Mouse (Mus musculus) left cerebral cortex, adult 6 months (tissue): ENCODE measurements around the gene Fmo2. TPM values are rescaled to one million over a fixed set of nuclear protein-coding genes. Genes with fewer than 3 reads are reported as not detected.

ENCODE experiments used
- long read RNA-seq, 2 experiments: library from polyadenylated mRNA; unstranded; transcript quantifications; one replicate each; pipeline ENCODE4 v2.0.0; 2019 to 2020
- polyA plus RNA-seq: library from polyadenylated mRNA; unstranded; fragments of <200 nt; fragmentation: Nextera tagmentation; gene quantifications from 2 replicates; pipeline ENCODE4 v1.2.3, GENCODE M21; 2021

Gene Fmo2
- polyA plus RNA-seq: 0.88 and 2.0 TPM in 2 replicates
- long read RNA-seq, experiment 1, partial matches to known transcripts: 0 of 2 reads
- long read RNA-seq, experiment 1, other reads (novel, unspliced or antisense): 1 of 2 reads
- long read RNA-seq, experiment 2: 0 reads

GRCm38 (mm10) chr1:162897838-162898811 is at the start of gene Fmo2:
TSS of gene Fmo2 (minus strand) at chr1:162898726.

DNA sequence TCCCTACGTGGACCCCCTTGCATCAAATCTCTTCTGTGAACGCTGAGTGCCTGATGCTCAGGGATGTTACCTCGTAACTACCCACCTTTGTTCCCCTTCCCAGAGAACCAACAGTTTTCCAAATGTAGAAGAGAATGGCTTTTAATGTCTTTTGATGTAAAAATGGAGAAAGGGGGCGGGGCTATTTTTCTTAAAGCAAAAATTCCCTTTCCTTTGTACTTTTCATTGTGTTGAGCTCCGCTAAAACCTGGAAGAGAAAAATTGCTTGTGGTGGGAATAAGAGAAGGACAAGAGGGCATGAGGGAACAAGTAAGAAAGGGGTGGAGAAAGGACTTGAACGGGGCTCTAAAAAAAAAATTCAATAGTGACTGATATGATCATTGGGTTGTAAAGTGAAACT is 38.9 kb upstream of the Fmo2 start, which contains the start of gene Fmo6:
Gene Fmo6 (minus strand): TSS at position 101 of the 400 bp plus-strand sequence.

DNA sequence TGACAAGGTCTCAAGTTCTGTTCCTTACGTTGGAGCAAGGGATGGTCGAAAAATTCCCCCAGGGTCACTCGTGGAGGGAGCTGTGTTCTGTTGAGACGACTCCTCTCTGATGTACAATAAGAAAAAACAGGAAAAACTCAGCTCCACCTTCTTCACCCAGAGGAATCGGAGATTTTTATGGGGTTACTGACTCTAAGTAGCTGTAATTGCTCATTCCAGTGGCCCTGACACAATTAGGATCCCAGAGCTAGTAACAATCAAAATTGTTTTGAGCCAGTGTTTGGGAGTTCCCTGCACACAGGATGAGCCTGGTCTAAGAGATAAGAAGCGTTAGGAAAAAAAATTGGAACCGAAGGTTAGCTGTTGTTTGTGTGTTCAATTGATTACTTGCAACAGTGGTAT is 32.2 kb downstream of the Fmo2 start, which contains the start of gene Fmo1:
Gene Fmo1 (minus strand): TSS at position 331 of the 402 bp plus-strand sequence.

Other genes starting within 250 kb of the Fmo2 start
- not detected in 2 replicates for gene Myocos, start 240.5 kb downstream of the Fmo2 start, polyA plus RNA-seq
- gene Prrc2c, start 158.2 kb downstream of the Fmo2 start, polyA plus RNA-seq: 57.4 and 70.5 TPM in 2 replicates
- gene Fmo4, start 84.8 kb downstream of the Fmo2 start, polyA plus RNA-seq: not detected in 2 replicates
- gene Fmo1, start 32.1 kb downstream of the Fmo2 start, polyA plus RNA-seq: 6.4 and 8.6 TPM in 2 replicates
- not detected in 2 replicates for gene Fmo6, start 38.8 kb upstream of the Fmo2 start, polyA plus RNA-seq
- gene Fmo3, start 85.8 kb upstream of the Fmo2 start, polyA plus RNA-seq: not detected in 2 replicates
- not detected in 2 replicates for gene Mroh9, start 186.9 kb upstream of the Fmo2 start, polyA plus RNA-seq